Mouse (Mus musculus) heart, postnatal 36 days (tissue): ENCODE measurements at regions not wholly inside any gene's neighbourhood (a gene's known extent, or its start where the extent isn't known, plus 50 kb on each side); places are given as distances from the start of the nearest gene placed in this dataset.

ENCODE experiments used
- DNase-seq, 2 experiments: peaks; one replicate each; pipeline ENCODE4 v3.0.0; 2021 to 2022
- intact Hi-C: fragments of 180-260 bp; cut with DNase I; formaldehyde crosslinking; loops from one replicate; pipeline ENCODE4 v1.15.1; 2025

GRCm38 (mm10) chr6:135520868-135521267 lies 158.5 kb downstream of the Emp1 start:
- intact Hi-C loops = no loop called here
- no peak for DNase-seq

GRCm38 (mm10) chr6:135524886-135525285 lies 162.5 kb downstream of the Emp1 start:
- no peak for DNase-seq
- intact Hi-C loops = no loop called here

- peak; percentile 2 to 3 for DNase-seq
- intact Hi-C loops = no loop called here
These were observed 163.5 kb downstream of the Emp1 start for GRCm38 (mm10) chr6:135525841-135526327.

- intact Hi-C loops = no loop called here
- peak; percentile 2 to 5 for DNase-seq
These were observed 164.3 kb downstream of the Emp1 start for GRCm38 (mm10) chr6:135526460-135527160.

- DNase-seq = no peak
- intact Hi-C loops = no loop called here
These were observed 165.5 kb downstream of the Emp1 start for GRCm38 (mm10) chr6:135527879-135528278.

- intact Hi-C loops = loop anchor here (10.0 kb wide), 1 partner anchor 285 kb away; no protein-coding TSS in a partner anchor
- DNase-seq = no peak
These were observed 177.7 kb downstream of the Emp1 start for GRCm38 (mm10) chr6:135539791-135540646.

GRCm38 (mm10) chr6:135541566-135541965 lies 179.2 kb downstream of the Emp1 start:
- DNase-seq = no peak
- intact Hi-C loops = no loop called here

GRCm38 (mm10) chr6:135542356-135542755 lies 180.0 kb downstream of the Emp1 start:
- DNase-seq = no peak
- intact Hi-C loops = no loop called here

GRCm38 (mm10) chr6:135543390-135543789 lies 181.0 kb downstream of the Emp1 start:
- no peak for DNase-seq
- intact Hi-C loops = no loop called here

GRCm38 (mm10) chr6:135543863-135544262 lies 181.5 kb downstream of the Emp1 start:
- DNase-seq = no peak
- intact Hi-C loops = no loop called here

GRCm38 (mm10) chr6:135550368-135550950 lies 188.1 kb downstream of the Emp1 start:
- intact Hi-C loops = no loop called here

GRCm38 (mm10) chr6:135552396-135552795 lies 190.1 kb downstream of the Emp1 start:
- no peak for DNase-seq
- intact Hi-C loops = no loop called here

More at GRCm38 (mm10) chr6:135550368-135550950, 188.1 kb downstream of the Emp1 start:
- DNase-seq = no peak

GRCm38 (mm10) chr6:135559501-135559907 lies 197.2 kb downstream of the Emp1 start:
- peak; percentile 76 for DNase-seq
- intact Hi-C loops = no loop called here

GRCm38 (mm10) chr6:135562267-135562666 lies 199.9 kb downstream of the Emp1 start:
- DNase-seq = no peak
- intact Hi-C loops = no loop called here

GRCm38 (mm10) chr6:135563766-135564165 lies 201.4 kb downstream of the Emp1 start:
- no peak for DNase-seq
- intact Hi-C loops = no loop called here

GRCm38 (mm10) chr6:135569086-135569485 lies 206.7 kb downstream of the Emp1 start:
- no peak for DNase-seq
- intact Hi-C loops = no loop called here

- no peak for DNase-seq
- intact Hi-C loops = no loop called here
These were observed 212.9 kb downstream of the Emp1 start for GRCm38 (mm10) chr6:135575294-135575693.

- intact Hi-C loops = no loop called here
- DNase-seq = no peak
These were observed 216.4 kb downstream of the Emp1 start for GRCm38 (mm10) chr6:135578728-135579127.

GRCm38 (mm10) chr6:135582567-135582966 lies 220.2 kb downstream of the Emp1 start:
- intact Hi-C loops = no loop called here
- no peak for DNase-seq

GRCm38 (mm10) chr6:135584782-135585181 lies 222.4 kb downstream of the Emp1 start:
- intact Hi-C loops = no loop called here
- no peak for DNase-seq

- DNase-seq = no peak
- intact Hi-C loops = no loop called here
These were observed 227.7 kb downstream of the Emp1 start for GRCm38 (mm10) chr6:135590084-135590483.
